Mouse (Mus musculus): ENCODE data around the gene Lrrc8c. TPM values are rescaled to one million over a fixed set of nuclear protein-coding genes. Genes with fewer than 3 reads are reported as not detected.
A peak's percentile ranks its signal among the peaks of the same experiment; 100 is the strongest.

The Lrrc8c gene
- polyA plus RNA-seq, 1 experiment from 2014 or later = 24.7 TPM

GRCm38 (mm10) chr5:105551808-105552207 is 32.6 kb downstream of the Lrrc8c start:
- no peak for ATAC-seq (ENCODE audit: insufficient read depth)
- 56% methylated on average over 1 of the region's 1 CpGs for WGBS

GRCm38 (mm10) chr5:105556291-105556690 is 37.1 kb downstream of the Lrrc8c start:
- H3K36me3 ChIP-seq (ENCODE audit: insufficient read depth) = no peaks in the 10 kb centered on the region
- no peak for TF ChIP-seq CTCF (IDR thresholded peaks at IDR 0.05; ENCODE audit: low read depth)
- no peak overlapping the region for H3K27ac ChIP-seq (ENCODE audit: low read depth)
- no peaks in the 10 kb centered on the region for H3K4me1 ChIP-seq (ENCODE audit: insufficient read depth)
- ATAC-seq (ENCODE audit: insufficient read depth) (no peak), DNase-seq (no peak)
- no peak overlapping the region for H3K4me2 ChIP-seq
- H3K27me3 ChIP-seq (ENCODE audit: insufficient read depth, low read length) = no peaks in the 10 kb centered on the region
- no peaks in the 10 kb centered on the region for H3K9me3 ChIP-seq (ENCODE audit: low read depth, low read length)
- no peak overlapping the region for H3K9ac ChIP-seq
- no peak overlapping the region for H3K4me3 ChIP-seq (ENCODE audit: low read depth, low read length)
- 82% methylated on average over 6 of the region's 6 CpGs for WGBS

More at GRCm38 (mm10) chr5:105551808-105552207, 32.6 kb downstream of the Lrrc8c start:
- Histone ChIP-seq H3K27me3 (ENCODE audit: insufficient read depth, low read length) (no peaks in the 10 kb centered on the region), H3K36me3 (ENCODE audit: insufficient read depth) (no peaks in the 10 kb centered on the region), H3K9me3 (ENCODE audit: low read depth, low read length) (no peaks in the 10 kb centered on the region), H3K4me1 (ENCODE audit: insufficient read depth) (no peaks in the 10 kb centered on the region), H3K4me3 (ENCODE audit: low read depth, low read length) (no peak overlapping the region), H3K9ac (no peak overlapping the region), H3K27ac (ENCODE audit: low read depth) (no peak overlapping the region), H3K4me2 (no peak overlapping the region)
- TF ChIP-seq CTCF (IDR thresholded peaks at IDR 0.05; ENCODE audit: low read depth) = no peak
- DNase-seq = no peak

- no peak overlapping the region for H3K9ac ChIP-seq
- no peaks in the 10 kb centered on the region for H3K4me1 ChIP-seq (ENCODE audit: insufficient read depth)
- DNase-seq = no peak
- H3K9me3 ChIP-seq (ENCODE audit: low read depth, low read length) = no peaks in the 10 kb centered on the region
- WGBS = 92% methylated on average over 3 of the region's 3 CpGs
- H3K4me3 ChIP-seq (ENCODE audit: low read depth, low read length) = no peak overlapping the region
- no peaks in the 10 kb centered on the region for H3K36me3 ChIP-seq (ENCODE audit: insufficient read depth)
- H3K4me2 ChIP-seq = no peak overlapping the region
- ATAC-seq (ENCODE audit: insufficient read depth) = no peak
- H3K27me3 ChIP-seq (ENCODE audit: insufficient read depth, low read length) = no peaks in the 10 kb centered on the region
- H3K27ac ChIP-seq (ENCODE audit: low read depth) = no peak overlapping the region
- TF ChIP-seq CTCF (IDR thresholded peaks at IDR 0.05; ENCODE audit: low read depth) = no peak
Observed at GRCm38 (mm10) chr5:105557346-105557745, 38.2 kb downstream of the Lrrc8c start.

- TF ChIP-seq CTCF (IDR thresholded peaks at IDR 0.05; ENCODE audit: low read depth) = no peak
- no peak for DNase-seq
- Histone ChIP-seq H3K27ac (ENCODE audit: low read depth) (no peak overlapping the region), H3K9me3 (ENCODE audit: low read depth, low read length) (no peaks in the 10 kb centered on the region), H3K4me2 (no peak overlapping the region), H3K4me1 (ENCODE audit: insufficient read depth) (no peaks in the 10 kb centered on the region), H3K4me3 (ENCODE audit: low read depth, low read length) (no peak overlapping the region), H3K27me3 (ENCODE audit: insufficient read depth, low read length) (no peaks in the 10 kb centered on the region), H3K36me3 (ENCODE audit: insufficient read depth) (no peaks in the 10 kb centered on the region), H3K9ac (no peak overlapping the region)
- WGBS = 67% methylated on average over 4 of the region's 4 CpGs
- ATAC-seq (ENCODE audit: insufficient read depth) = no peak
Observed at GRCm38 (mm10) chr5:105557777-105558240, 38.6 kb downstream of the Lrrc8c start.

GRCm38 (mm10) chr5:105558517-105558916 is 39.3 kb downstream of the Lrrc8c start:
- no peak for TF ChIP-seq CTCF (IDR thresholded peaks at IDR 0.05; ENCODE audit: low read depth)
- no peak for ATAC-seq (ENCODE audit: insufficient read depth)
- 91% methylated on average over 4 of the region's 4 CpGs for WGBS

GRCm38 (mm10) chr5:105561926-105562325 is 42.7 kb downstream of the Lrrc8c start:
- ATAC-seq (ENCODE audit: insufficient read depth) (no peak), DNase-seq (peak; percentile 14)
- no peak for TF ChIP-seq CTCF (IDR thresholded peaks at IDR 0.05; ENCODE audit: low read depth)
- H3K9me3 ChIP-seq (ENCODE audit: low read depth, low read length) = no peaks in the 10 kb centered on the region
- no peaks in the 10 kb centered on the region for H3K36me3 ChIP-seq (ENCODE audit: insufficient read depth)
- H3K27ac ChIP-seq (ENCODE audit: low read depth) = no peak overlapping the region
- H3K4me2 ChIP-seq = no peak overlapping the region
- H3K27me3 ChIP-seq (ENCODE audit: insufficient read depth, low read length) = no peaks in the 10 kb centered on the region
- no peaks in the 10 kb centered on the region for H3K4me1 ChIP-seq (ENCODE audit: insufficient read depth)
- H3K4me3 ChIP-seq (ENCODE audit: low read depth, low read length) = no peak overlapping the region
- H3K9ac ChIP-seq = no peak overlapping the region

More at GRCm38 (mm10) chr5:105558517-105558916, 39.3 kb downstream of the Lrrc8c start:
- Histone ChIP-seq H3K4me3 (ENCODE audit: low read depth, low read length) (no peak overlapping the region), H3K9ac (no peak overlapping the region), H3K27ac (ENCODE audit: low read depth) (no peak overlapping the region), H3K36me3 (ENCODE audit: insufficient read depth) (no peaks in the 10 kb centered on the region), H3K4me1 (ENCODE audit: insufficient read depth) (no peaks in the 10 kb centered on the region), H3K27me3 (ENCODE audit: insufficient read depth, low read length) (no peaks in the 10 kb centered on the region), H3K9me3 (ENCODE audit: low read depth, low read length) (no peaks in the 10 kb centered on the region), H3K4me2 (no peak overlapping the region)
- no peak for DNase-seq

- H3K9me3 ChIP-seq (ENCODE audit: low read depth, low read length) = no peaks in the 10 kb centered on the region
- H3K36me3 ChIP-seq (ENCODE audit: insufficient read depth) = no peaks in the 10 kb centered on the region
- TF ChIP-seq CTCF (IDR thresholded peaks at IDR 0.05; ENCODE audit: low read depth) = no peak
- no peak overlapping the region for H3K27ac ChIP-seq (ENCODE audit: low read depth)
- H3K4me2 ChIP-seq = no peak overlapping the region
- no peak for DNase-seq
- H3K9ac ChIP-seq = no peak overlapping the region
- ATAC-seq (ENCODE audit: insufficient read depth) = no peak
- WGBS = 88% methylated on average over 4 of the region's 4 CpGs
- H3K27me3 ChIP-seq (ENCODE audit: insufficient read depth, low read length) = no peaks in the 10 kb centered on the region
- H3K4me3 ChIP-seq (ENCODE audit: low read depth, low read length) = no peak overlapping the region
- H3K4me1 ChIP-seq (ENCODE audit: insufficient read depth) = no peaks in the 10 kb centered on the region
Observed at GRCm38 (mm10) chr5:105564761-105565160, 45.6 kb downstream of the Lrrc8c start.

- Histone ChIP-seq H3K4me1 (ENCODE audit: insufficient read depth) (no peaks in the 10 kb centered on the region), H3K9ac (no peak overlapping the region)
- WGBS = 66% methylated on average over 4 of the region's 4 CpGs
Observed at GRCm38 (mm10) chr5:105565824-105566223, 46.6 kb downstream of the Lrrc8c start.

More at GRCm38 (mm10) chr5:105565824-105566223, 46.6 kb downstream of the Lrrc8c start:
- no peak for TF ChIP-seq CTCF (IDR thresholded peaks at IDR 0.05; ENCODE audit: low read depth)
- Histone ChIP-seq H3K27me3 (ENCODE audit: insufficient read depth, low read length) (no peaks in the 10 kb centered on the region), H3K4me2 (no peak overlapping the region), H3K9me3 (ENCODE audit: low read depth, low read length) (no peaks in the 10 kb centered on the region), H3K4me3 (ENCODE audit: low read depth, low read length) (no peak overlapping the region), H3K27ac (ENCODE audit: low read depth) (no peak overlapping the region), H3K36me3 (ENCODE audit: insufficient read depth) (no peaks in the 10 kb centered on the region)
- DNase-seq (no peak), ATAC-seq (ENCODE audit: insufficient read depth) (peak; percentile 48; the same call in 1 of the 2 replicates)

All from lung, embryonic 14.5 days (tissue).